Mouse (Mus musculus) lung, adult 2 months (tissue): ENCODE data around the gene Cwc27. TPM values are rescaled to one million over a fixed set of nuclear protein-coding genes. Genes with fewer than 3 reads are reported as not detected.

Source experiments
- DNase-seq: peaks from one replicate; pipeline ENCODE4 v3.0.0; 2022
- H3K4me1 ChIP-seq: fragments of 200-500 bp; 2 replicates; pipeline ENCODE4 v1.6.1; 2011; ENCODE audit warnings: low read length; ENCODE audit not compliant: control insufficient read depth, insufficient read depth
- H3K4me3 ChIP-seq: fragments of 200-500 bp; replicated peaks from 2 replicates; pipeline ENCODE3; 2011; ENCODE audit warnings: low read depth, mild to moderate bottlenecking, control low read depth, low read length; ENCODE audit errors: extremely low read depth
- CTCF ChIP-seq: fragments of 200-500 bp; IDR thresholded peaks from 2 replicates; pipeline ENCODE4 v1.5.1; 2011; ENCODE audit warnings: mild to moderate bottlenecking, low read length, control low read depth; ENCODE audit not compliant: insufficient read depth
- POLR2A ChIP-seq: fragments of 200-500 bp; IDR thresholded peaks from 2 replicates; pipeline ENCODE4 v1.6.1; 2011; ENCODE audit warnings: low read depth, mild to moderate bottlenecking, control low read depth, low read length, borderline replicate concordance; ENCODE audit errors: extremely low read depth
- WGBS: fragments of 180-500 bp; shearing (Covaris S2); methylation state at CpG from one replicate; pipeline ENCODE4 v1.1.7; 2018; 5-methylcytosine and 5-hydroxymethylcytosine counted together
- polyA plus RNA-seq: library from polyadenylated mRNA; depleted of rRNA; stranded (reverse); fragments of >200 nt; gene quantifications from 2 replicates; pipeline ENCODE4 v1.2.3, GENCODE M21; 2012

The Cwc27 gene
- polyA plus RNA-seq, 1 experiment: 2.4 TPM

- no peak for TF ChIP-seq CTCF
- TF ChIP-seq POLR2A: no peak
- no peak for DNase-seq
- H3K4me3 ChIP-seq: no peak overlapping the region
- WGBS: 75% methylated on average over 5 of the region's 5 CpGs
- no peaks in the 10 kb centered on the region for H3K4me1 ChIP-seq
Observed at GRCm38 (mm10) chr13:104656666-104657272, 160.2 kb downstream of the Cwc27 start.

- no peak for TF ChIP-seq CTCF
- TF ChIP-seq POLR2A: no peak
- DNase-seq: no peak
- H3K4me3 ChIP-seq: no peak overlapping the region
- no peaks in the 10 kb centered on the region for H3K4me1 ChIP-seq
- whole genome bisulfite sequencing: 61% methylated on average over 3 of the region's 3 CpGs
Observed at GRCm38 (mm10) chr13:104655137-104655536, 161.8 kb downstream of the Cwc27 start.

- TF ChIP-seq CTCF (no peak), POLR2A (no peak)
- WGBS: 47% methylated on average over 2 of the region's 2 CpGs
- H3K4me3 ChIP-seq: no peak overlapping the region
- no peaks in the 10 kb centered on the region for H3K4me1 ChIP-seq
- DNase-seq: no peak
Observed at GRCm38 (mm10) chr13:104651763-104652162, 165.2 kb downstream of the Cwc27 start.

DNA sequence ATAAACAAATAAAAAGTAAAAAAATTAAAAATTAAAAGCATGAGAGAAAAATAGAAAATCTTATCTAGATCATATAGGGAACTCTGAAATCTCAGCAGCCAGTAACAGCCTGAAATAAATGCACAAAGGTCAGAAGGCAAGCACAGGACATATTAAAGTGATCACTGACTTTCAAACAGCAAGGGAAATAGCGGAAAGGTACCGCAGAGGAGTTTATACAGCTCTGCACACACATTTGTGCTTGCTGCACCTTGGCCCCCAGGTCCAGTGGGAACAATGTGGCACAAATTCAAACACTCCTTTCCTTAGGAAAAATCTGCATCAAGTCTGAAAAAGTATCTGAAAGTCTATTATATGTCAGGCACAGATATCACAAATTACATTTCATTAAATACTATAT is 166.3 kb downstream of the Cwc27 start:
- Histone ChIP-seq H3K4me3 (no peak overlapping the region), H3K4me1 (no peaks in the 10 kb centered on the region)
- TF ChIP-seq POLR2A (no peak), CTCF (no peak)
- 95% methylated on average over 2 of the region's 2 CpGs for WGBS
- no peak for DNase-seq

- DNase-seq: no peak
- no peaks in the 10 kb centered on the region for H3K4me1 ChIP-seq
- 68% methylated on average over 5 of the region's 5 CpGs for WGBS
- H3K4me3 ChIP-seq: no peak overlapping the region
- TF ChIP-seq CTCF: no peak
- TF ChIP-seq POLR2A: no peak
Observed at GRCm38 (mm10) chr13:104650145-104650544, 166.8 kb downstream of the Cwc27 start.

DNA sequence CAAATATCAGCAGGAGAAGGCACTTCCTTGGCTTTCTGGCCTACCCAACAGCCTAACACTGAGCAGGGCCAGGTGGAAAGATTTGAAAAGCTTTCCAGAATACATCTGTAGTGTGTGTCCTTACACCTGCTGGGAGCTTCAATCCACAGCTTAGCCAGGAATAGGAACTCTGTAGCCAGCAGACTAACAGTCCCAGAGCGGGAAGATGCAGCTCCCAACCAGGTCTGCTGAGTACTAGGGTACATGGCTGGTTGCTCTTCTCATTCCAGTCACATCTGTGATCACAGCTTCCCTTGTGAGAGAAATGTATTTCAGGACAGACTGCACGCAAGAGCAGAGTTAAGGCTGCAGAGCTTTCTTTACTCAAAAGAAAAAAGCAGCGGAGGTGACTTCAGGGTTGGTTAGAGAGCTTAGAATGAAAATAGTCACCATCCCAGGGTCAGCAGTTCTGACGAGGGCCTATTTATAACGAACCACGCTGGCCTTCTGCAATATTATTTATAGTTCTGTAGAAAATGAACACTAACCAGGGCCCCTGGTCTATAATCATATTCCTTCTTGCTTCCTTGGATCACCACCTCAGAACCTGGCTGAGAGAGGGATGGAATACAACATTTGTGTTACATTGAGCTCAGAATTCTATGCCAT is 171.0 kb downstream of the Cwc27 start:
- TF ChIP-seq POLR2A (no peak), CTCF (no peak)
- Histone ChIP-seq H3K4me1 (peaks cover 2% of the 10 kb centered on the region; the same call in 1 of the 2 replicates), H3K4me3 (no peak overlapping the region)
- 89% methylated on average over 6 of the region's 6 CpGs for WGBS
- no peak for DNase-seq

DNA sequence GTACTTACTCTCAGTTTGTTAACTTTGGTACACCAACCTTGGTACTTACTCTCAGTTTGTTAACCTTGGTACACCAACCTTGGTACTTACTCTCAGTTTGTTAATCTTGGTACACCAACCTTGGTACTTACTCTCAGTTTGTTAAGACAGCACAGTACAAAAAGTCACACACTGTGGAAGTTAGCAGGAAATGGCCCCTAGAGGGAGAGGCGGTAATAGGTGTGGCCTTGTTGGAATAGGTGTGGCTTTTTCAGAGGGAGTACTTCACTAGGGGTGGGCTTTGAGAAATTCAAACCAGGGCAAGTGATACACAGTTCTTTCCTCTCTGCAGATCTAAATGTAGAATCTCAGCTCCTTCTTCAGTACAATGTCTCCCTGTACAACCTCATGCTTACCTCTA is 172.8 kb downstream of the Cwc27 start:
- H3K4me1 ChIP-seq: peaks cover 2% of the 10 kb centered on the region; the same call in 1 of the 2 replicates
- DNase-seq: no peak
- TF ChIP-seq CTCF: no peak
- no peak for TF ChIP-seq POLR2A
- H3K4me3 ChIP-seq: no peak overlapping the region
- 68% methylated on average over 1 of the region's 1 CpGs for WGBS

DNA sequence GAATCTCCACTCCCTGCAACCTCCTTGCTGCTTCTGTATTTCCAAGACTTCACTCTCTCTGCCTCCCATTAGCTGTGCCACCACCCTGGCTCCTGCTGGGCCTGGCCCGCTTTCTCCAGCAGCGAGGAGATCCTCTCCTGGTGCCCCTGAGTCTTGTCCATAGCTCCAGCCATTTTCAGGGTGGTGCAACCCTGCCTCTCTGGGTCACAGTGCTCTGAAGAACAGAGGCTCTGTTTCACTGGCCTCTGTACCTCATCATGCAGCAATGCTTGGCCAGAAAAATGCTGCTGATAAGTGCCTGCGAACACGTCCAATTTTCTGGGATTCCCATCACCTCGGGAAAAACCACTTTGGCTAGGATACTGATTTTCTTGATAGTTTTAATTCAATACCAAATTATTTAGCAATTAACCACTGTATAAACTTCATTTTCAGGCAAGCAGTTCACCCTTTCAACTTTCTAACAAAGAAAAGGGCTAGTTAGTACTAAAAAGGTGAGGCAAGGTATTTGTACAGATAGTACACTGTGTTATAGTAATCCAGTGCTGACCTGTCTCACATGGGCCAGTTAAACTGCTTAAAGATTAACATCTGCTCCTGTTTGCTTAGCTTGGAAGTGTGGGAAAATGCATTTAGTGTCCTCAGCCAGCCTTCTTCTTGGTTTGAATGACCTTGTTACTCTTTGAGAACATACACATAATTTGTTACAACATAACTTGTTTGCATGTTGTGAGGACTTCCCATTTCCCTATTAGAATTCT is 176.1 kb downstream of the Cwc27 start:
- 70% methylated on average over 5 of the region's 5 CpGs for whole genome bisulfite sequencing
- H3K4me3 ChIP-seq: no peak overlapping the region
- no peak for TF ChIP-seq CTCF
- TF ChIP-seq POLR2A: no peak
- no peak for DNase-seq
- H3K4me1 ChIP-seq: peaks cover 2% of the 10 kb centered on the region; the same call in 1 of the 2 replicates

DNA sequence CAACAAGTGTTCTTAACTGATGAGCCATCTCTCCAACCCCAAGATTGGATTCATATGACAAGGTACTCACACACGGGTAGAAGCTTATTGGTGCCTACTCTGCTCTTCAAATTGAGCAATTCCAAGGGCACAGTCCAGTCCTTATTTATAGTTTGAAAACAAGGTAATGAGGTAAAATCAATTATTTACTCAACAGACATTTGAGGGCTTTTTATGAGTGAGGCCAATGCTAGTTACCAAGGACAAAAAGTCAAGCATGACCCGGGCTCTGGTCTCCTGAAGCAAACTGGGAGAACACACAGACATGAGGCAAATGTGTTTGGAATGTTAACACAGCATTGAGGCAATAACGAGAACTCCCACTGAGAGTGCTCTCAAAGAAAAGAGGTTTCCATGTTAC is 178.0 kb downstream of the Cwc27 start:
- DNase-seq: no peak

GRCm38 (mm10) chr13:104635965-104636462 is 180.9 kb downstream of the Cwc27 start:
- DNase-seq: no peak
- no peak for TF ChIP-seq POLR2A
- no peak for TF ChIP-seq CTCF
- Histone ChIP-seq H3K4me3 (no peak overlapping the region), H3K4me1 (no peaks in the 10 kb centered on the region)
- 61% methylated on average over 6 of the region's 6 CpGs for WGBS

More for the DNA sequence above, 178.0 kb downstream of the Cwc27 start:
- H3K4me3 ChIP-seq: no peak overlapping the region
- H3K4me1 ChIP-seq: peaks cover 2% of the 10 kb centered on the region; the same call in 1 of the 2 replicates
- no peak for TF ChIP-seq POLR2A
- no peak for TF ChIP-seq CTCF
- WGBS: 73% methylated on average over 3 of the region's 3 CpGs
